Mouse (Mus musculus): Measurements from ENCODE around the gene Gpr108.
"Not testable (repeated sequence)": the region's sequence is repeated elsewhere in the genome, so short reads cannot be mapped to it uniquely, and the experiment has no call there.

The Gpr108 gene

GRCm38 (mm10) chr17:57248201-57248699 is at the start of gene Gpr108:
TSS of gene Gpr108 (minus strand) at chr17:57248446.
- DNase-seq (ENCODE audit: low read depth) = peak; percentile 85

GRCm38 (mm10) chr17:57297040-57297439 is 48.8 kb upstream of the Gpr108 start:
- DNase-seq (ENCODE audit: low read depth) = no peak

- no peak for DNase-seq (ENCODE audit: low read depth)
Measured at GRCm38 (mm10) chr17:57295935-57296334, 47.7 kb upstream of the Gpr108 start.

DNA sequence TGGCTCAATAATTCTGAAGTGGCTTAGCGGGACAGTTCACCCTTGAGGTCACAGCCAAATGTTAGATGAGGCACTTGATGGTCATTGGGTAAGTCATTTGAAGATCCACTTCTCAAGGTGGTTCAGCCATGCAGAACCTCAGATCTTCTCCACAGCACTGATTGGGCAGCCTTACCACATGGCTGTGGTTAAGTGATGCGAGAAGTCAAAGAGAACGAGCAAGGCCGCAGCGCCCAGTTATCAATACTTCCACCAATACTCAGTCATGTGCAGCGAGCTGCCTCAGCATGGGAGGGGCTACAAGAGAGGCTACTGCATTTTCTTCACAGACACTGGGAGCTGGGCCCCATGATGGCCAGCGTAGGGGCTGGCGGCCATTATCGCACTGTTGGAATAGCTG is 44.7 kb upstream of the Gpr108 start:
- no peak for DNase-seq (ENCODE audit: low read depth)

DNA sequence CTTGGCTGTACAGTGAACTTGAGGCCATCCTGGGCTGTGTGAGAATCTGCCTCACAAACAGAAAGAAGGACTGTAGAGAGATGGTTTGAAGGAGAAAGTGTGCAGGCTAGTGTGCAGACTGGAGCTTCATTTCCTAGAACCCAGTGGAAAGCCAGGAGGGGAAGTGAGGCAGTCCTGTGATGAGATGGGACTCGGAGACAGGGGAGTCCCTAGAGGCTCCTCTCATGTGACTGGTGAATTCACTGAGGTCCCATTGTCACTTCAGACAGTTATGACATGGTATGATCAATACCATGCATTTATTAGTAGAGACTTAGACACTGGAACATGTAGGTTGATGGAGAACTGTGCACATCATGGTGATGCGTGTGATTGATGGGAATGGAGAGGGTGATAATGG is 44.1 kb upstream of the Gpr108 start:
- DNase-seq (ENCODE audit: low read depth) = no peak

GRCm38 (mm10) chr17:57290671-57291055 is 42.4 kb upstream of the Gpr108 start:
- DNase-seq (ENCODE audit: low read depth) = no peak

DNA sequence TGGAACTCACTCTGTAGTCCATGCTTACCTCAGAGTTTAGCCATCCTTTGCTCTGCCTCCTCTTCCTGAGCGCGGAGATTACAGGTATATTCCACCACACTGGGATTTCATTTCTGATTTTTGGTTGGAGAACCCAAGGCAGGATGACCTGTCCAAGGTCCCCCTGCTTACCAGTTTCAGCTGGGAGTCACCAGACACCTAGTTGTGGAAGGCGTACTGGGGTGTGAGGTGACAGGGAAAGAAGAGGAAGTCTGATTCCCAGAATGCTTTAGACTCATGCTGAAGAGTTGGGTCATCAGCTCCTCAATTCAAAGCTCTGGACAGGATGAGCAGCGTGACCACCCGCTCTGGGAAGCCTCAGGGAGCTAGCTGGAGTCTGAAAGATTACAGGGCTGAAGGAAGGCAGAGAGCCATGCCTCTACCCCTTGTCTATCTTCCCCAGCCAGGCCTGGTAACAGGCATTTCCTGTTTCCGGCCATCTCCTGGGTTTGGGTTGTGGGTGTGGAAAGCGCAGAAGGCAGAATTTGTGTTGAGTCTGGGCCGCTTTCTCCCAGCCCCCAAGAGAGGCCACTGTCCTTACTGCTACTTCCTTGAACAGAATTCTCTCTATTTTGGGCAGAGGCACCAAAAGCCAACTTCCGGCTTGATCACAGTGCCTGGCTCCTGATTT is 41.9 kb upstream of the Gpr108 start:
- DNase-seq (ENCODE audit: low read depth) = no peak

- DNase-seq (ENCODE audit: low read depth) = no peak
Measured at GRCm38 (mm10) chr17:57289252-57289651, 41.0 kb upstream of the Gpr108 start.

GRCm38 (mm10) chr17:57286718-57287355 is 38.6 kb upstream of the Gpr108 start:
- no peak for DNase-seq (ENCODE audit: low read depth)

DNA sequence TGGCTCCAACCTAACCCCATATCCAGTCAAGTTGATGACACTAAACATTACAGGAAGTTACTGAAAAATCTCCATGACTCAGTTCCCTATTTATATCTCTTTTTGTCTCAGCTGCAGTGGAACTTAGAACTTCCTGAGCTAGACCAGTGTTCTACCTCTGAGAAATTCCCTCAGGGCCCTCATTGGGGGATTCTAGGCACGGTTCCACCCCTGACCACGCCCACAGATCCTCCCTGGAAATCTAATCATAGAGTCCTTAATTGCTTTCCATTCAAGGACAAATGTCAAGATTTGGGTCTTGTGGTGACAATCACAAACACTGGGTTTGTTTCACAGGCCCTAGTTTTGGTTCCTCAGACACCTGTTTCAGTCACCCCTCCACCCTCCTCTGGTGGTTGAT is 36.8 kb upstream of the Gpr108 start:
- DNase-seq (ENCODE audit: low read depth) = no peak

GRCm38 (mm10) chr17:57283906-57284305 is 35.7 kb upstream of the Gpr108 start:
- no peak for DNase-seq (ENCODE audit: low read depth)

DNA sequence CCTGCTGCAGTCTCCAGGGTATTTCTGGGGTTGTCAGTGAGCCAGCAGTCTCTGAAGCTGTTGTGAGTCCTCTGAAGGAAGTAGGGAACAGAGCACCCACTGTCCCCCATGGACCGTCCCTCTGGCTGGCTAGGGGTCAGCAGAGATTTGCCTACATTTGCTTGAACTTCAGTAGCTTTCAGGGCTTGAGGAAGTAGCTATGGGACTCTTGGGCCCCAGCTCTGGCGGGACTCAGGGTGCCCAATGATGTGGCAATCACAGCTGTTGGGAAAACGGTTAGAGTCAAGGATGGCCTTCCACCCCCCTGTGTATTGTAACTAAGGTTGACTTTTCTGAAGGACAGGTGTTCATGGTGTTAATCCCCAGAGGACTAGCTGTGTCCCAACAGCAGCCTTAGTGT is 32.2 kb upstream of the Gpr108 start:
- DNase-seq (ENCODE audit: low read depth) = no peak

DNA sequence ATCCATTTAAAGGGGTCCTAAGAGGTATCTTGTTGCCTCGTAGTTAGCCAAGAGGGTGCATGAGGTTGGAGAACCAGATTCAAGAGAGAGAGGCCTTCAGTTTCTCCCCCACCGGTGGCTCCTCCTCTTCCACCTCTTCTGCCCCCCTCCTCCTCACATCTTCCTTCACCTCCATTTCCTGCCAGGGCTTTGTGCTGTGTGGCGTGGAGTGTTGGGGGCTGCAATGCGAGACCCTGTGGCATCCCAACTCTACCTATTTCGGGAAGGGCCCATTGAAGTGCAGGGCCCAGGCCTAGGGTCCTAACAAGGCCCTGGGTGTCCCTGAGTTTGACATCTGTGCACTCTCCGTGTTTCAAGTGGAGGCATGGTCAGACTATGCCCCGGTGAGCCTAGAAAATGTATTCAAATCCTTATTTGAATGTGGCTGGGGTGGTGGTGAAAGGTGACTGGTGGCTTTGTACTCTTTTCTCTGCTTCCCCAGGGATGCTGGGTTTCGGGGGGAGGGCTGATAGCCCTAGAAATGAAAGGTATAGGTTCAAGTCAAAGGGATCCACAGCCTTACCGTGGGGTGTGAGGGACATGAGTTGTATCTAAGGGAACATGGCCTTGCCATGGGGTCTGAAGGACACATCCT is 31.5 kb upstream of the Gpr108 start:
- DNase-seq (ENCODE audit: low read depth) = no peak

DNA sequence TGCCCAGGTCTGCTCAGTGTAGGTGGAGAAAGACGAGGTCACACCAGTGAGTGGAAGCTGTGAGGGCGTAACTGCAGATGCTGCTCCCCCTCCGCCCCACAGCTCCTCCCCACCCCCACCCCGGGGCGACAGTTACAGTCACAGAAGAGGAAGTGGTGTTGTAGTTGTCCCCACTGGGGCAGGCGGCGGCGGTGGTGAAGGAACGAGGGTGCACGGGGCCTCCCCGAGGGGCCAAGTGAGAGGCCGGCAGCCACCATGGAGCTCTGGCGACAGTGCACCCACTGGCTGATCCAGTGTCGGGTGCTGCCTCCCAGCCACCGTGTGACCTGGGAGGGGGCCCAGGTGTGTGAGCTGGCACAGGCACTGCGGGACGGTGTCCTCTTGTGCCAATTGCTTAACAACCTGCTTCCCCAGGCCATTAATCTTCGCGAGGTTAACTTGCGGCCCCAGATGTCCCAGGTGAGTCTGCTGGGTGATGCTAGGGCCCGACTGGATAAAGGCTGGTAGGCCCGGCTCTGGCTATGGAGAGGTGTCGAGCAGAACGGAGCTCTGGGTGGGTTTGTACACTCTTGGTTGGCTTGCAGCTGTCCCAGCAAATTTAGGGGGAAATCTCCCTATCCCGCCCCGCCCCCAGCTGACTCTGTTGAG is 30.8 kb upstream of the Gpr108 start, which contains the start of gene Vav1:
Vav1 (plus strand) TSS at position 158 of the 648 bp plus-strand sequence.
- DNase-seq (ENCODE audit: low read depth) = no peak

DNA sequence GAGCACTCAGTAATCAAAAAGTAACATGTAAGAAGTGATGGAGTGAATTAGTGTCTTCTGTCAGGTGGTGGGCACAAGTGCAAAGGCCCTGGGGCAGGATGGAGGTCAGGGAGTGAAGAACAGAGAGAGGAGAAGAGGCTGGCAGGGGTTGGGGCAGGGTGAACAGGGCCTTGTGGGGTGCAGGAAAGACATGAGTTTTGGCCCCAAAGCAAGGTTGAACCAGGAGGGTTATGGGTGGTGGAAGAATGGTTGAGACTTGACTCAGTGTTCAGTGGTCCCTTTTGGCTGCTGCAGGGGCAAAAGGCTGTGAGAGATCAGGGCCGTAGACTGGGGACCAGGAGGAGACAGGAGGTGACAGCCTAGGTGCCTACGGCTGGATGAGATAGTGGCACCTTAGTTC is 30.3 kb upstream of the Gpr108 start:
- no peak for DNase-seq (ENCODE audit: low read depth)

DNA sequence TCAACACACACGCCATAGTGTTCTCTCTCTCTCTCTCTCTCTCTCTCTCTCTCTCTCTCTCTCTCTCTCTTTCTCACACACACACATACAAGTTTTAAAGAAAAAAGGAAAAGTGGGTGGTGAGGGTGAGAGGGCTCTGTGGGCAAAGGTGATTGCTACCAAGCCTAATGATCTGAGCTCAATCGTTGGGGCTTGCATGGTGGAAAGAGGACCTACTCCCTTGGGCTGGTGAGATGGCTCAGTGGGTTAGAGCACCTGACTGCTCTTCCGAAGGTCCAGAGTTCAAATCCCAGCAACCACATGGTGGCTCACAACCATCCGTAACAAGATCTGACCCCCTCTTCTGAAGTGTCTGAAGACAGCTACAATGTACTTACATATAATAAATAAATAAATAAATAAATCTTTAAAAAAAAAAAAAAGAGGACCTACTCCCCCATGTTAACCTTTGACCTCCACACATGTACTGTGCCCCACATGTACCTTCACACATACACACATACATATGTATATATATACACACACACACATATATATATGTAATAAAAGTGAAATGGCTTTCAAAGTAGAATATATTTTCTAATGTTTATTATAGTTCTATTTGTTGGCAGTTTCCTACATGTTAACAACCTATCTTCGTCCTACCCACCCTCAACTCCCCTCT is 29.5 kb upstream of the Gpr108 start:
- not testable (repeated sequence) for DNase-seq (ENCODE audit: low read depth)

- DNase-seq (ENCODE audit: low read depth) = peak; percentile 69
Measured at GRCm38 (mm10) chr17:57276634-57277121, 28.4 kb upstream of the Gpr108 start.

GRCm38 (mm10) chr17:57275997-57276351 is 27.7 kb upstream of the Gpr108 start:
- no peak for DNase-seq (ENCODE audit: low read depth)

DNA sequence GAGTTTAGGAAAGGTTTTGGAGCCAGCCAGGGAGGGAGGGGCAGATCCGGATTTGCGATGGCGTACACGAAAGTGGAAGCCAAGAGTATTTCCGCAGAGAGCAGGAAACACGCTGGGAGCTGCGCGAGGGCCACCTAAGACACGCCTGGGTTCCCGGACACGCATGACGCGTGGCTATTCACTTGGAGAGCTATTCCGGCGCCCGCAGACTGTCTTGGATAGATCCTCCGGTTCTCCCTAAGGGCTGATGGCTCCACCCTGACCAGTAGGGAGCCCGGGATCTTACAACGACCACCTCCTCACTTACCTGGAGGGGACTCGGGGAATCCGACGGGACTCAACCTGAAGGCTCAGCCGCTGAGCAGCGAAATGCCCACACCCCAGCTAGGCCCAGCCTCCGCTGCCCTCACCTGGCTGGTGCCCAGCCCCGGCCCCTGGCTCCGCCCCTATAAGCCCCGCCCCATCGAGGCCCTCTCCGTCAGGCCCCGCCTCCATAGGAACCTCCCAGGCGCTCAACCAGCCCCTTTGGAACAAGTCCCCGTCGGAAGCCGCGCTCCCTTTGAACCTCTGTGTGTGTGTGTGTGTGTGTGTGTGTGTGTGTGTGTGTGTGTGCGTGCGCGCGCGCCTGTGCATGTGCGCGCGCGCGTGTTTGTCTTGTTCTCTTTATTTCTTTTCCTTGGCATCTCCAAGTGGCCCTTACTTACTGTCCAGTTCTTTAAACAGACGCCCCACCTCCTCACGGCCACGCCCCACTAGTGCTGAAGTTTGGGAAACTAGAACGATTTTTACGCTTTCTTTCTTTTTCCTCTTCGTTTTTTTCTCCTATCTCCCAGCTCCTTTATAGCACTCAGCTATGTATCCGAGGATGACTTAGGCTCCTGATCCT is 27.1 kb upstream of the Gpr108 start:
- peak; percentile 54 for DNase-seq (ENCODE audit: low read depth)

- no peak for DNase-seq (ENCODE audit: low read depth)
Measured at GRCm38 (mm10) chr17:57274686-57275085, 26.4 kb upstream of the Gpr108 start.

GRCm38 (mm10) chr17:57273846-57274245 is 25.6 kb upstream of the Gpr108 start:
- no peak for DNase-seq (ENCODE audit: low read depth)
